Mouse (Mus musculus) stomach, adult 2 months (tissue): ENCODE data around the gene C1ra. TPM values are rescaled to one million over a fixed set of nuclear protein-coding genes. Genes with fewer than 3 reads are reported as not detected.

Experiments used
- polyA plus RNA-seq: library from polyadenylated mRNA; depleted of rRNA; stranded (reverse); fragments of >200 nt; gene quantifications from 2 replicates; pipeline ENCODE4 v1.2.3, GENCODE M21; 2012; rRNA removed

The C1ra gene
- polyA plus RNA-seq = 8.6 and 12.3 TPM in 2 replicates

GRCm38 (mm10) chr6:124512355-124512836 lies at the start of gene C1ra:
Gene C1ra (plus strand): TSS chr6:124512405.

DNA sequence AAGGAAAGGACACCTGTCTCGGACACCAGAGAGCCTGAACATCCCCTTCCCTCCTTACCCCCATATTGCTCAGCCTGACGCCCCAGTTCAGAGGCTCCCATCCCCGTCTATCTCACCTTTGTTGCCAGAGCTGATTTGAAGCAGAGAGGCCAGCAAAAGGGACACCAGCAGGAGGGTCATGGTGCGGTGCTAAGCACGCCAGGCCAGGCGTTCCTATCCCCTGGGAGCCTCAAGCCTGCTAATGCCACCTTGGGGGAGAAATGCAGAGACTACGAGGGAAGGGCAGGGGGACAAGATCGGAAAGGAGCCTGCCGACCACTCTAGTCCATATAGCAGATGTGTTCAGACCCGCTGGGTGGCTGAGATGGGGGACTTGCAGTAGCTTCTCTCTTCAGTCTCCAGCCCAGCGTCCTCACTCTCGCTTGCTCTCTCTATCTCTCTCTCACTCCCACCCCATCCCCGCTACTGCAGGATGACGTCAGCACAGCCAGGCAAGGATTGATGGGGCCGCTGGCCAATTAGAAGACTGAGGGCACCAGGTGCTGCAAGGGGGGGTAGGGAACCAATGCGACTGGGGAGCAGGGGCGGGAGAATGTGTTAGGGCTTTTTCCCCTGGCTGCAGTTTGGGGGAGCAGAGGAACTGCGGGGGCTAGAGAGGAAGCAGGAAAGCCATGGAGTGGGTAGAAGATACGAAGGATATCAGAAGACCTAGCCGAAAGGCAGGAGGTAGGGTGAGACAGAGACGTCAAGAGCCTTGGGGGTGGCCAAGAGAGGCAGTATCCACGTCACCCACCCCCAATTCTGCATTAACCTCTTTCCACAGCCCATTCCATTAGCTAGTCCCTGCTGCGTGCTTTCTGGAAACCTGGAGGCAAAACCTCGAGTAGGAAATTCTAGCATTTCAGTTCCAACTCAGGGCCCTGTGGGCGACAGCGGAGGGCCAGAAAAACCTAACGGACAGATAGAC lies 47.6 kb upstream of the C1ra start, which contains the start of gene Clstn3:
Gene Clstn3 (minus strand): TSS at position 490 of the 967 bp plus-strand sequence.

DNA sequence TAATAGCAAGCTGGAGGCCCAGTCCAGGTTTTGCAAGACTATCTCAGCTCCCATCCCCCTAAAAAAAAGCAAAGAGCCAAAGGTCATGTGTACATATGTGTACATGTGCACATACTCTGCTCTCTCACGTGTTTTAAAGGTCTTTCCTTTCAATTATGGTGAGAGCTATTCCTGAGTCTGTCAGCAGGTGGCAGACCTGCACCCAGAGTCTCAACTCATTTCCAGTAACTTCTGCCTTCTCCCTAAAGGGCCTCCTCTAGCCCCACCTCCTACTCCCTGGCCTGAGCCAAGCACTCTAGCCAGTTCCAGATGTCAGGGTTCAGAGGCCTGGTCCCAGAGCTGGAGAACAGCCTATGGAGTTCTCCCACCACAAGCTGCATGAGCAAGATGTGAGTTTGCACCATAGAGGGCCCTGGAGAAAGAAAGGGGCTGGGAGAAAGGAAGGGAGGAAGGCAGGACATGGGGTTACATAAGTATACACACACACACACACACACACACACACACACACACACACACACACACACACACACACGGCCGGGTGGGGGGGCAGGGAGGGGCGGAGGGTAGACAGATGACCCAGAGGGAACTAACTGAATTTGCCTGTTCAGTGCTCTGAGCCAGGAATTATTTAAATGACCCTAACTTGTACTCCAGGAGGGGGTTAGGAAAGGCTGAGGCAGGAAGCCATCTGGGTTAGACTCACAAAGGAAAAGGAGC lies 19.2 kb upstream of the C1ra start, which contains the start of gene C1rl:
Gene C1rl (plus strand): TSS at position 272 of the 720 bp plus-strand sequence.

DNA sequence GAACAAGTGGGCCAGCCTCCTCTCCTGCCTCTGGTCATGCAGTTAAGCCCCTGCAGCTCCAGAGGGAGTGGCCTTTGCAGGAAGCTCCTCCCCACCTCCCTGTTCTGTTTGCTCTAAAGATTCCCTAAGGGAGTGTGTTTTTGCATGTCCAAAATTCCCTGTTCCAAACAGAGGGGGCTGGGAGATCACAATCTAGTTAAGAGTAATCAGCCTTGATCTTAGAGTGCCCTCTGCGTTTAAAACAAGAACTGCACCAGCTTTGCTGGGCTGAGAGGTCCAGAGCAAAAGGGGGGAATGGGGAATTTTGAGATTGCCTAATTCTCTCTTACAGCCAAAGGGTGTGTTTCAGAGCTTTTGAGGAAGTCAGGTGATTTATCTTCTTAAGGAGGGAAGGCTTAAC lies 30.1 kb downstream of the C1ra start, which contains the start of gene C1s1:
Gene C1s1 (minus strand): TSS at position 76 of the 400 bp plus-strand sequence.

DNA sequence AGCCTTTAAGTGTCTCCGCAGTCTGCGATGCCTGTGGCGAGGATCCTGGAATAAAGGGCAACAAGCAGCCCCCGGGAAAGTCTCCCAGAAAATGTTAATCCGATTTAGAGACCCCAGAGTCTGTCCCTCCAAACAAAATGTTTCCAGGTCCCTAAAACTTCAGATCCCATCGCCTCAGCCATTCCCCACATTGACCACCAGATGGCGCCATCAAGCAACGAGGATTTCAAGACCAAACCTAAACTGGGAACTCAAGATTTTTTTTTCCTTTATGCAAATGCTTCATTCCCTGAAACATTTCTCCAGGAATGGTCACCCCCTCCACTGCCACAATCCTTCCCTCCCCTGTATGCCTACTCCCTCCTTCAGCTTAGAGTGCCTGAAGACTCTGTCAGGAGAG lies 57.8 kb downstream of the C1ra start, which contains the start of gene C1rb:
Gene C1rb (plus strand): TSS at position 269 of the 400 bp plus-strand sequence.

Other genes starting within 250 kb of the C1ra start
- 0.13 and 0.24 TPM in 2 replicates for gene Cd163, start 207.7 kb upstream of the C1ra start, polyA plus RNA-seq
- 10.4 and 12.1 TPM in 2 replicates for gene Pex5, start 97.3 kb upstream of the C1ra start, polyA plus RNA-seq
- gene Clstn3, start 47.6 kb upstream of the C1ra start, polyA plus RNA-seq = 0.78 and 1.2 TPM in 2 replicates
- gene C1rl, start 19.3 kb upstream of the C1ra start, polyA plus RNA-seq = 0.45 and 0.93 TPM in 2 replicates
- 6.9 and 17.4 TPM in 2 replicates for gene C1s1, start 30.0 kb downstream of the C1ra start, polyA plus RNA-seq
- 0.09 and 0.12 TPM in 2 replicates for gene C1rb, start 57.9 kb downstream of the C1ra start, polyA plus RNA-seq
- gene C1s2, start 123.7 kb downstream of the C1ra start, polyA plus RNA-seq = not detected in 2 replicates
- gene Lpcat3, start 150.6 kb downstream of the C1ra start, polyA plus RNA-seq = 46.7 and 49.3 TPM in 2 replicates
- gene Emg1, start 199.8 kb downstream of the C1ra start, polyA plus RNA-seq = 9.4 and 10.8 TPM in 2 replicates
- 83.4 and 111 TPM in 2 replicates for gene Phb2, start 199.9 kb downstream of the C1ra start, polyA plus RNA-seq
- gene Ptpn6, start 226.3 kb downstream of the C1ra start, polyA plus RNA-seq = 9.1 and 9.5 TPM in 2 replicates
- gene Grcc10, start 229.0 kb downstream of the C1ra start, polyA plus RNA-seq = 80.8 and 106 TPM in 2 replicates
- gene Gm45234, start 243.6 kb downstream of the C1ra start, polyA plus RNA-seq = not detected in 2 replicates
- gene Atn1, start 244.1 kb downstream of the C1ra start, polyA plus RNA-seq = 38.7 and 38.9 TPM in 2 replicates